Mouse (Mus musculus) thymus, postnatal 14 days (tissue): Measurements from ENCODE around the gene Sik1.
"Not testable (repeated sequence)": the region's sequence is repeated elsewhere in the genome, so short reads cannot be mapped to it uniquely, and the experiment has no call there.

Source experiments
- DNase-seq: peaks from one replicate; pipeline ENCODE4 v3.0.0; 2021

The Sik1 gene

DNA sequence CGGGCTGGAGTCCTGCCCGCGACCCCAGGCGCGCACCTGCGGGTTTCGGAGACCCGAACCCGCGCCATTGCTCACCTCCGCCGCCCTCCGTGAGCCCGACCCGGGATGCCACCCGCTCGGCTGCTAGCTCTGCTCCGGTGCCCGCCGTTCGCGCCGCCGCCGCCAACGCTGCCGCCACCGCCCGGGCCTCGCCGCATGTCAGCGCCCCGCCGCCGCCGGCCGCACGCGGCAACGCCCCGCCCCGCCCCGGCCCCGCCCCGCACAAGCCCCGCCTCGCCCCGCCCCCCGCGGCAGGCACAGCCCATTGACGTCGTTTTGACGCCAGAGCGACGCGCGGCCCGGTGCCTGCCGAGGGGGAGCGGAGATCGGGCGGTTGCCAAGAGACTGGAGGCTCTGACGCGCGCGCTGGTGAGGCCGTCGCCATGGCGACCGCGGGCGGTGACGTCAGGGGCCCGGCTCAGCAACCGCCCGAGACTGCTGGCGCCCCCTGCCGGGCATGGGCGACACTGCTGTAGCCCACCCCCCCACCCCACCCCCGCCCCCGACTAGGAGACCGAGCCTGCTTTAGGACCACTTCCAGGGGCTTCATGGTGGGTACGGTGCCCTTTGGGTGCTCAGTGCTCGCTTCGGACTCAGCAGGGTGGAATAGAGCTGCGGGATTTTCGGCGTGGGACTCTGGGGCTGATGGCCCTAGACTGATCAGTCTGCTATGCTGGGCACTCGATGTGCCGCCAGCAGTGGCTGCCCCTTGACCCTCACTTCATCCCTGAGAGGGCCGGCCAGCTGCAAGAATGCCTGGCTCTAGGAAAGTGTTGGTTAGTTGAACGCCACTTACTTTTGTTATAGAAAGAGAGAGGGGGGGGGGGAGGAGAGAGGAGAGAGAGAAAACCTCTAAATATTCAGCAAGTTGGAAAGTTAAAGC, at the start of gene Sik1:
TSS of gene Sik1 (minus strand) at position 208 of the 922 bp plus-strand sequence.
- peak; percentile 99 for DNase-seq

DNA sequence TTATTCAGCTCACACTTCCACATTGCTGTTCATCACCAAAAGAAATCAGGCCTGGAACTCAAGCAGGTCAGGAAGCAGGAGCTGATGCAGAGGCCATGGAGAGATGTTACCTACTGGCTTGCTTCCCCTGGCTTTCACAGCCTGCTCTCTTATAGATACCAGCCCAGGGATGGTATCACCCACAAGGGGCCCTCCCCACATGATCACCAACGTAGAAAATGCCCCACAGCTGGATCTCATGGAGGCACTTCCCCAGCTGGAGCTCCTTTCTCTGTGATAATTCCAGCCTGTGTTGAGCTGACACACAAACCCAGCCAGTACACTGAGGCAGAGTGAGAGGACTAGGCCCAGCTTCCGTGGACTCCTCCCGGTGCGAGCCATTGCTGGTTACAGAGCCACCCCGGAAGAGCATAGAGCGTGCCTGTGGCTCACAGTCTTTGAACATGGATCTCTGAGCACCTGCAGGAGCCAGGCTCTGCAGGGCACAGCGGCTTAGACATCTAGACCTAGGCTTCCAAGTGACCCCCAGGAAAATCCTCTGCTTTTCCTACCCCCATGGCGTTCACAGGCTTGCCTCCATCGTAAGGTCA, 49.7 kb upstream of the Sik1 start:
- peak; percentile 41 for DNase-seq

DNA sequence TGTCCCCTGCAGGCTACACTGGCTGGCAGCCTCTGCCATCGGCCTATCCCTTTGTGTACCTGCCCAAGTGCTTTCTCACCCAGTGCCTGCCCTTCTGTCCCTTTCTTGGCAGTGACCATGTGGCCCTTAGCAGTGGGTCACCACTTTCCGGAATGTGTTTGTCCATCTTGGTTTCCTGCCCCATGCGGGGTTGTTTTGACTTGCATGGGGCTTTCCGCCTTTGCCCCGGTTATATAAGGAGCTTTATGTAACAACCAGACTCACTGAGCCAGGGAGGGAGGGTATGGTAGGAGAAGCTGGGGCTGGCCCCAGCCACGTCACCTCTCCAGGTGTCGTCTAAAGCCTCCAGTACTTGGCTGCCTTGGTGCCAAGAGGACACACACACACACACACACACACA, 48.4 kb upstream of the Sik1 start:
- no peak for DNase-seq

DNA sequence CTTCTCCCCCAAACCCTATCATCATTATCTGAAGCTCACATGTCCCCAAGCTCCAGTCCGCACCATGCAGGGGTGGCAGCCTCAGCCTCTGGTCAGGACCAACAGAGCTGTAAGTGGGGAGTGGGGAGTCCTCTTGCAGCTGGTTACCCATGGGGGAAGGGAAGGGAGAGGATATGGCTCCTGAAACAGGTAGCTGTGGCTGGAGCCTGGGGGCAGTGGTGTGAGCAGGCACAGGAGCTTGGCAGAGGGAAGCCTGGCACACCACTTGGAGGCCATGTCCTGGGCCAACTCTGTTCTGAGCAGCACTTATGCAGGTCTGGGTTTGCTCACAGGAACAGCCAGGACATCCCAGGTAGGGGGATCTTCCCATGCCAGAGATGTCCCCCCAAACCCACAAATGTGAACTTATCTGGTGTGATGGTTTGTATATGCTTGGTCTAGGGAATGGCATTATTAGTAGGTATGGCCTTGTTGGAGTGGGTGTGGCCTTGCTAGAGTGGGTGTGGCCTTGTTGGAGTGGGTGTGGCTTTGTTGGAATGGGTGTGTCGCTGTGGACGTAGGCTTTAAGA, 47.1 kb upstream of the Sik1 start:
- DNase-seq = no peak

DNA sequence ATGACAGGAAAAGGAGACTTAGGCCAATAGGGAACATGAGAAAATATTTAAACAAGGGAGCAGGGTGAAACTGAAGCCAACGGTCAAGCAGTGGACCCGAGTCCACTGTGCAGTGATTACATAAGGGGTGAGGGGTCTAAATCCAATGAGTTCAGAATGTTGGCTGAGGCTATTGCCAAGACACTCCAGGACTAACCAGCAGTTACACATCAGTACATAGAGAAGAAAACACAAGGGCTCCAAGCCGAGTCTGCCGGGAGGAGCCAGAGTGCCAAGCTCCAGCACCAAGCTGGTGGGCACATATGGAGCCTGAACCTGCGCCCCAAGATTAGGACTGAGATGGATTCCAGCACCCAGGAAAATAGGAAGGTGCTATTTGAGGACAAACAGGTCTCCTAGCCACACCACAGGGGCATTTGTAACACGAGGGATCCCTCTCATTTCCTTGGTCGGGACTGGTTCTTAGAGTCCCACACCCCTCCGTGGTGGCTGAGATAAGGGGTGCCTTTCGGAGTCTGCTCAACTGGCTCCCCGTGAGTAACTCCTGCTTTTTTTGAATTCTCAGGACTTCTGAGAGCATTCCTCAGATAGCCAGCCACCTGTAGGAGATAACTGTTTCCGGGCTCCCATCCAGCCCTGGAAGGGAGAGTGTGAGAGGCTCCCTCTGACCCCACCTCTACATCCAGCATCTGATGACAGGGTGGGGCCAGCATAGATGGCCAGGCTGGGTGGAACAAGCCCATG, 46.0 kb upstream of the Sik1 start:
- no peak for DNase-seq

DNA sequence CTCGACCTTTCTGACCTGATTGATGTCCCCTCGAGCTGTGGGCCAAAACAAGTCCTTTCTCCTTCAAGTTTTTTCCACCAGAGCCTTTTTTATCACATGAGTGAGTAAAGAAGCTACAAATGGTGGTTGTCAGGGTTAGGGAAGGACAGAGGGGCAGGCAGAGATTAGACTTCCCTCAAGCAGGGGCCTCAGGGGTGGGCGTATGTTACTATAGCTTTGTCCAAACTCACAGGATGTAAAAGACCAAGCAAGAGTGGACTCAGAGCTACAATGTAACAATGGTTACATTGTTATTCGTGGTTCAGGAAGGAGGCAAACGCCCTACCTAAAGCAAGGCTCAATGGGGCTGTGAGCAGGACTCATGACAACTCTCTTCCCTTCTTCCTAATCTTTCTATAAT, 43.3 kb upstream of the Sik1 start:
- no peak for DNase-seq

DNA sequence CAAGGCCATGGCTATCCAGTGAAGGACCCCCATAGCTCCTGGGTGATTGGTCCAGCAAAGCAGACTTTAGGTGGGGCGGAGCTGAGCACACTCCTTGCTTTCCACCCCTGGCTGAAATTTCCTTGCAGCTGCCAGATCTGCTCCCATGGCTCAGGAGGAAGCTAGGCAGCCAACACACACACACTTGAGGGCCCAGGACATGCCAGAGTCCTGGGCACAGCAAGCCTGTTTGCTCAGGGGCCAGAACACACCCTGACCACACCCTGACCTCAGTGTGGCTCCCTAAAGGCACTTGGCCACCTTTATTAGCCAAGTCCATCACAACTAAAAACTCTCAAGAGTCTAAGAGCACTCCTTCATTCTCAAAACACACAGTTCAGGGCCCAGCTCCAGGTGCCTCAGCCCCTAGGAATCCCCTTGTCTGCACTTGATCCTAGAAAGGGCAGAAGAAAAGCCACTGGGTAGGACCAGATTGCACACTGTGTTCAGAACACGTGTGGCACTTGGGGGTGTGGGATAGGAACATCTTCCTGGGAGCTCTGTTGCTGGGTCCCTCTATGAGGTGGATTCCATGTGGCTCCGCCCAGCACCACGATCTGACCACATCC, 41.7 kb upstream of the Sik1 start:
- DNase-seq = no peak

DNA sequence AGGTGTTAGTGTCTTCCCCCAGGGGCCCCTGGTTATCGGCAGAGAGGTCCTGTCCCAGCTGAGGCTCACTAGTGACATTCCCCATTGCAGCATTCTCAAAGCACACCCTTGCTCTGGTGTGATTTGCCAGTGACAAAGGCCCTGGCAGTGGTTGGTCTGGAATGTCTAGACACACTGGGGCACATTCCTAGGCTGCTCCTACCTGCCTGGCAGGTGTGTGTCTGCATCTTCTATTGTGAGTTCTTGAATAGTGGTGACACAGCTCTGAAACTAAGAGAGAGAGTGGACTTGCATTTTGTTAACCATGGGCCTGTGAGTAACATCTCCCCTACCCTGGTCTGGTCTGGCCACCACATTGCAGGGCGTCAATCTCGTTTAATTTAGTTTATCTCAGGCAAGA, 41.1 kb upstream of the Sik1 start:
- no peak for DNase-seq

DNA sequence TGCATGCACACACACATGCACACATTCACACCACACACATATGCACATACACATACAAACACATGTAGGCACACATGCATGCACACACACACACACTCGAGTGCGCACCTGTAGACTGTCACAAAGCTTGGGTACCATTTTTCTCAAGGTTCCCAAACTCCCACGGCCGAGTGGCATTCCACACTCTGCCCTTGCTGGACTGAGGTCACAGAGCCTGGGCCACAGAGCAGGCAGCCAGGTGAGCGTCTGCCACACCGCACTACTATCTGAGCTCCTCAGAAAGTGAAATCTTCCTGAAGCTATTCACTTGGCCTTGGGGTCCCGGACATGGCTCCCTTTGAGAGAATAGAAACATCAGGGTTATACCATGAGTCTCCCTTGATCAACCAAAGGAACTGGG, 40.7 kb upstream of the Sik1 start:
- DNase-seq = no peak

DNA sequence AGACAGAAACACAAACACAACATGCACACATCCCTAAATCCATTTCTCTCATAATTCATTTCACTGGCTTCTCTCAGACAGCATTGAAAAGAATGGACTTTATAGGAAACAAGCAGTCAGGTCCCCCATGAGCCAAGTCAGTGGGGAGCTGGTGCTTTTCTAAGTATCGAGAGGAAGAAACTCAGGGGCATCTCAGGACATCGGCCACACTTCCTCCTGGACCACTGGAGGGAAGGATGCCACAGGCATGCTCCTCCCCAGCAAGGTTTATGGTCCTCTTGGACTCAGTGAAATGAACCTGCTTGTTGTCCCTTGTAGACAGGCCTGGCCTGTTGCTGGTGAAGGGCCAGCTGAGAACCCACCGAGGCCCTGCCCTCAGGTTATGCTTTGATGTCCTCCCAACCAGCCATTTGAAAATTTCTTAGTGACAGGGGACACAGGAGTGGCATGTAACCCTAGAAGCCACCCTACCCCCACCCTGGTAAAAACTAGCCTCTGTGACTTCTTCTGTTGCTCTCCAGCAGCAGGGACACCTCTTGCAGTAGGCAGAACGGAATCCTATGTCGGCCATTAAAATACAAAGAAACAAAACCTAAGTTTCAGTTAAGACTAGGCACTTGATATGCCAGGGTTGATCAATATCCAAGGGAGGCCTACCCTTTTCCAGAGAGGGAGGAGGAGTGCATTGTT, 37.9 kb upstream of the Sik1 start:
- no peak for DNase-seq

DNA sequence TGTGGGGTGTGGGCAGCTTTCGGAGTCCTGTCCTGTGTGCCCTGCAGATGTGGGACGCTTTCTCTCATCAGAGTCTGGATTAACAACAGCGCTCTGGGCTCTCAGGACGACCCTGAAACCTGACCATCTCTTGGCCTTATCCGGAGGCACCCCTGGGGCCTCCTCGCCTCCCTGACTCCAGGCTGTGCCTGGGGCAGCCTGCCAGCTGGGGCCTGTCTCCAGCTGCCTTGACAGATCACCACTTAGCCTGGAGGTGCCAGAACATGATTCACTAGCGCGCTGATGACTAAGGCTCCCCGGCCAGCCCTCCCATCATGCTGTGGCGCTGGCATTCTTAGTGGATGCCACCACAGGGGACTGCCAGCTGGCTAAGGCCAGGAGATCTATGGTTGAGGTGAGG, 37.1 kb upstream of the Sik1 start:
- no peak for DNase-seq

DNA sequence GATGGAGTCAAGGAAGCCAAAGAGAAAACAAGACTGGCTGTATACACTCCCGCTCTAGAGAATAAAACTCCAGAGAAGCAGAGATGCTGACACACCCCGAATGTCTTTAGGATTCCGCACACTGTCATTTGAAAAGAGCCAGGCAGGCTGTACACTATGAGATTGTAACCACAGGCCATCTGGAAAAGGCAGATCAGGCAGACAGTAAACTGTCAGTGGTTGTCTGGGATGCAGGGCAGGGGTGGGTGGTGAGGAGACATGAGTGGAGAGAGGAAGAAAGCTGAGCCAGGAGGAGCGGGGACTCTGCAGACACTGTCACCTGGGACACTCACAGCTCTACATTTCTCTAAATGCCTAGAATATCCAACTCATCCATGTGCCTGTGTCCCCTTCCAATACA, 36.3 kb upstream of the Sik1 start:
- DNase-seq = no peak

DNA sequence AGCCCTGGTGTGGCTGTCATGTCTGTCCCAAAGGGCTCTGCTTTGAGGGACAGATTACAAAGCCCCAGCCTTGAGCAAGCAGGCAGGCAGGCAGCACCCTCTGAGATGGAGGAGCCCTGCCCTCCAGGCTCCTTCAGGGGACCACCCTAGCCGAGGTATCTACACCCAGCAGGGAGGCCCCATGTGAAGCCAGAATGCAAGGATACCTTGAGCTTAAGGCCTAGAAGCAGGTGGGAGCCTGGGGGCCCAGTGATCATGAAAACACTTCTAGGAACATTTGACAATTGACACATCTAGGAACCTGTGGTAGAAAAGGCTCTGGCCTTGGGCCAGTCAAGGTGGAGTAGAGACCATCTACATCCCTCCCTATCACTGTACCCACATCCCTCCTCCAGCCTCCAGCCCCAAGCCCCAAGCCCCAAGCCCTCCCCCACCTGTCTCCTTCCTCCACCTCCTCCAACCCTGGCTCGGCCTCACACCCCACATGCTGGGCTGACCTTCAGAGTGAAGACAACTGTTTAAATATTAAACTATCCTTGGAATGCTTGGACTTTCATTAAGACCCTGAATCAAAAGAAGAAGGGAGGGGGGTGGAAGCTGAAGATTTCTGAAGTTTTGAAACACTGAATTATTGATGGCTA, 34.8 kb upstream of the Sik1 start:
- no peak for DNase-seq

DNA sequence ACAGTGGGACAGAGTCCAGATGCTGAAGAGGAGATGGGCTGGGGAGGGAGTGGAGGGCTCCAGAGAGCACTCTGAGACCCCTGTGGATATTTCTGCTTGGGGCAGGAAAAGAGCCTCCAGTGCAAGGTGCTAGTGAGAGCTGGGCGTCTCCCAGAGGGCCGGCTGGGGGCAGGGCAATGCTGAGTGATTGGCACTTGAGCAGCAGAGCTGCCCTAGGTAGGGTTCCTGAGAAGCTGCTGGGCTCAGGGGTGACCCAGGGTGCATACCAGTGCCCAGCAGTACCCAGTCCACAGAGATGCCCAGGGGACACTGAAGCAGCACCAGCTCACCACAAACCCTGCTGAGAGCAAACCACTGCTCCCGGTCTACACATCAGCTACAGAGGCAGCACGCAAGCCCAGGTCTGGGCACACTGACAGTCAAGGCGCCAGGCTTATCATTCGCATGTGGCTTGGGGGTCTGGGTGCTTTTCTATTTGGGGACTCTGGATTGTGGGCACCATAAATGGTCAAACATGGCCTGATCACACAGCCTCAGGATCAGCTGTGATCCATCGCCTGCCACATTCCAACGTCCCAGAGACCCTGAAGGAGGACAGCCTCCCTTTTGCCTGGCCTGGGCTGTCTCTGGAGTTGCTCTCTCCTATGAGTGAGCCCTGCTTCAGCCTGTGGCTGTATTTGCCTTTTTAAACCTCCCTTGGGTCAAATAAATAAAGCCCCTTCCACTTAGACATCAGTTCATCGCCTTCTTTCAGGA, 34.0 kb upstream of the Sik1 start:
- DNase-seq = peak; percentile 33

DNA sequence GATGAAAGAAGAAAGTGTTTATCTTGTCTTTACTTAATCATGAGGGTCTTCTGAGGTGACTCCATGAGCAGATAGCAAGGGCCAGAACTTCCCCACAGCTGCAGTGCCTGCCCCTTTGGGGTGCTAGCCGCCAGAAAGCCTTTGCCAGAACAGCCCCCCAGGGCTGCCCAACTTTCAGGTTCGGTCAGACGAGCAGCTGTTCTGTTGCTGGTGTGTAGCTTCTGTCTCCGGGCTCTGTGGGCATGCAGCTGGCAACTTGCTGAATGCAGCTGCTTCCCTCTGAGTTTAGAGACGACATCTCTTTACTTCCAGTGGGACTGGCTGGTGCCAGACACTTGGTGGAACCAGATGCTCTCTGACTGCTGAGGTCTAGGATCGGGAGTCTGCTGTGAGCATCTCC, 32.9 kb upstream of the Sik1 start:
- DNase-seq = peak; percentile 51

DNA sequence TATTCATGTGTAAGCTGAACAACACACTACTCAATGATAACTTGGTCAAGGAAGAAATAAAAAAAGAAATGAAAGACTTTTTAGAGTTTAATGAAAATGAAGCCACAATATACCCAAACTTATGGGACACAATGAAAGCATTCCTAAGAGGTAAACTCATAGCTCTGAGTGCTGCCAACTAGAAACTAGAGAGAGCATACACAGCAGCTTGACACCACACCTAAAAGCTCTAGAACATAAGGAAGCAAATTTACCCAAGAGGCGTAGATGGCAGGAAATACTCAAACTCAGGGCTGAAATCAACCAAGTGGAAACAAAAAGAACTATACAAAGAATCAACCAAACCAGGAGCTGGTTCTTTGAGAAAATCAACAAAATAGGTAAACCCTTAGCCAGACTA, 29.1 kb upstream of the Sik1 start:
- not testable (repeated sequence) for DNase-seq

DNA sequence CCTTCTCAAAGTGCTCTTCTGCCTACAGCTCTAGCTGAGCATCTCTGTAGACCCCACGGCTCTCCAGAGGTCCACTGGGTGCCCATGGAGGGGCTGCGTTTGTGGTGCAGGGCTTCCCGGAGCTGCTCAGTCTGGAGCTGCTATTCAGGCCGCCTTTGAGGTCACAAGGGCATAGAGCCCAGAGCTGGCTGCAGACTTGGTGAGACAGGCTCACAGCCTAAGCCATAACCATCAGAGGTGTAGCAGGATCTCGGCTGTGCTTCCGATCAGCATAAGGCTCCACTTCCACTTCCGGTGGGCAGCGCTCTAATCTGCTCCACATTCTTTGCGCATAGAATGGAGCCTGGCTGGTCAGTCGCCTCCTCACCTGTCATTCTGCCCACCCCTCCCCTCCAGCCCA, 23.8 kb upstream of the Sik1 start:
- no peak for DNase-seq

DNA sequence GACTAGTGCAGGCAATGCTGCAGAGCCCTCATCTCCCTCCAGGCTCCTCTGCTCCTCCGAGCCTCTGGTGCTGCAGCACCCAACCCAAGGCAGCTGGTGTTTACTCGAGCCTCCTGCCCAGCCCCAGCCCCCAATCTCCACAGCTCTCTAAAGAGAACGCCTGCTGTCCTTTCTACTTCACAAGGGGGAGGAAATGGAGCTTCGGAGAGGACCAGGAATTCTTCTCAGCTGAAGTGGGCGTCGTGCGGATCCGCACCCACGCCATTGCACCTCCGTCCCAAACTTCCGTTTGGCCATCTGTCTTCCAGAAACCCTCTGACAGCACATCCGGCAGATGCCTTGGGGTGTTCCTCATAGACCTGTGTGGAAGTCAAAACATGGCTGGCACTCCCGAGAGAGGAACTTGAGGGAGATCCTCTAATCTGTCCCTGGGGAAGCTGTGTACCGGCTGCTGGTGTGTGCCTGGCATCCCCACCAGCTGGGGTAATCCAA, 22.1 kb upstream of the Sik1 start:
- no peak for DNase-seq

DNA sequence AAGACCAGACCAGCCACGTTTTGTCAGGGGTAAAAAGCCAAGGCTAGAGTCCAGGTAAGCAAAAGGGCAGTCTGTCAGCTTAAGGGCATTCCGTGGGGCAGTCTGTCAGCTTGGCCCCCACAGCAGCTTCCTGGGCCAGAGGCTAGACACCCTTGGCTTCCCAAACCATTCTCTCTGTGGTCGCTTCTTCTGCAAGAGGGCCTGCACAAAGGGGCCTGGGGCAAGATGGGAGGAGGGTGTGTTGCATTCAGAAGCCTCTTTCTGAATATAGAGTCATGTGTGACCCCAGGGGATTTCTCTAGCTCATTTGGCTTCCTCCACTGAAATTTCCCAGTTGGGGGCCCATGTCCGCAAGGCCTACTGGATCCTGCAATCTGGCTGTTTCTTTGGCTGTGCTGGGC, 21.6 kb upstream of the Sik1 start:
- DNase-seq = no peak

DNA sequence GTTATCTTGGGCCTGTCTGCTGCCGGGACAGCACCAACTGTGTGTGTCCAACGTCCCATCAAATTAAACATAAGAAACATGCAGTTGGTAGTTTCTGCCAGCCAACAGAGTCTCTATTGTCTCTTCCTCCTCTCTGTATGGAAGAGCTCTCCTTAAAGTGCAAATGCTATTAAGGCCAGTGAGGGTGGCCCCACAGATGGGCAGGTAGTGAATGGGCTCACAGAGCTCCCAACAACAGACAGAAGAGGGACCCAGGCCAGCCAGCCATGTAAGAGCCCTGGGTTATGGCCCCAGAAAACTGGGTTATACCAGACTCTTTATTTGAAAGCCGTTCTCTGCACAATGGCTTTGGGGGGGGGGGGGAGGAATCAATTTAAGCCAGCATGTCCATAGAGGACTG, 21.2 kb upstream of the Sik1 start:
- DNase-seq = no peak

DNA sequence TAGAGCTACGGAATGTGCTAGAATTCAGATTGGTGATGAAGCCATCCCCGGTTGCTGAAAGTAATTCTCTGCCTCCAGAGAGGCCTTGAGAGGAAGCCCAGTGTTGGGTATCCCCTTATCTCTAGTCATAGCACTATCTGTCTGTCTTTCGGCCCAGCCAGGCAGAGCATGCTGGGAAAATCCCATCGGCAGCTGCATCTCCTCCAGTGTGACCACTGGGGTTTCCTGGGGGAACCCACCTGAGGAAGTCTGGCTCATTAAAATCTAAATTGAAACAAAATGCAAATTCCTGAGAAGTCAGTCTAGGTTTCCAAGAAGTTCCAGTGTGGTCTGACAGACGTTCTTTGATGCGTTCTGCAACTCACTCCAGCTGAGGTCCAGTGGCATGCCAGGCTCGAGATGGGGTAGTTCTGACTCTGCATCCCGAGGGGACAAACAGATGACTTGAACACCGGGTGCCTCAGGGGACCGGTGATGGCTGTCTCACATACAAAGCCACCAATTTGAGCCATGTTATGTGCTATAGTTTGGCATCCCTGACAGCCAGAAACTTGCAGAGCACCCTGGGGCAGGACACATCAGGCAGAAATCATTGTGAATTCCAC, 19.8 kb upstream of the Sik1 start:
- DNase-seq = no peak
